17 mouse cellular contexts compared by ENCODE assay signal in the genomic region with DNA sequence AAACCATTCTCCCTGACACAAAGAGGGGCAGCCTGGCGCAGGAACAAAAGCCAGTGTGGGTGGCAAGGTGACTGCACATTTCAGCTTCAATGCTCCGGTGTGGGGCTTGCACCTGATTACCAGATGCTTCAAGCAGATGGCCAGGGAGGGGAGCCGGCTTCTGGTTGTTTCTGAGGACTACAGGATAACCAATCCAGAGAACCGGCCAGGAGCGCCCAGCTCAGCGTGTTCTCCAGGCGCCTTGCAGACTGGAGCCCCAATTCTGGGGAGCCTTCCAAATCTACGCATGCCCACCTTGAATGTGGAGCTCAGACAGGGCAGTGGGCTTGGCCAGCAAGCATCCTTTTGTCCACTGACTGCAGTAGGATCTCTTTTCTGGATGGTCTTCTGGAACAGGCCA.
A peak's percentile ranks its signal among the peaks of the same experiment; 100 is the strongest.
DNase-seq lines count a peak whose midpoint lies in the region; ATAC-seq and TF ChIP-seq lines count a peak whose summit lies in the region.
"Had no signal": no experiment of that assay in that cellular context is flagged by ENCODE, and none has a peak within 500 bp of the region (broad histone marks: within the 10 kb centered on the region; RNA-seq: fewer than 3 reads in every experiment).

No protein-coding gene starts in this region.

- no peaks in the 10 kb centered on the region for H3K36me3 ChIP-seq in hindbrain, embryonic 13.5 days
- no peaks in the 10 kb centered on the region for H3K36me3 ChIP-seq in hindbrain, embryonic 12.5 days
- H3K36me3 ChIP-seq in neural tube, embryonic 13.5 days, result no peaks in the 10 kb centered on the region
- no peaks in the 10 kb centered on the region for H3K36me3 ChIP-seq in hindbrain, embryonic 16.5 days (ENCODE audit: control insufficient read depth, insufficient read depth, low read length)
- no peaks in the 10 kb centered on the region for H3K36me3 ChIP-seq in thymus, adult 2 months (ENCODE audit: control insufficient read depth, insufficient read depth, low read length)
- H3K36me3 ChIP-seq: embryonic facial prominence, embryonic 13.5 days had no signal

- H3K4me3 ChIP-seq in hindbrain, embryonic 13.5 days, result no peak overlapping the region
- H3K4me3 ChIP-seq in hindbrain, embryonic 12.5 days, result no peak overlapping the region
- no peak overlapping the region for H3K4me3 ChIP-seq in neural tube, embryonic 13.5 days
- H3K4me3 ChIP-seq in hindbrain, embryonic 16.5 days (ENCODE audit: low read length), result no peak overlapping the region
- no peak overlapping the region for H3K4me3 ChIP-seq in thymus, adult 2 months (ENCODE audit: control insufficient read depth, insufficient read depth, low read length)
- H3K4me3 ChIP-seq: embryonic facial prominence, embryonic 13.5 days had no signal

- DNase-seq in neural tube, embryonic 10.5 days (ENCODE audit: extremely low spot score, low spot score), result no peak
- peak; percentile 91 for DNase-seq in cerebellum, adult 9-10 months
- no peak for DNase-seq in thymus, adult 2 months
- DNase-seq in spleen, postnatal 36 days (ENCODE audit: low spot score in 2 of 2), result no peak
- DNase-seq: adrenal gland, postnatal 10 days; B cell, adult 2 months; kidney, adult 18-20 months; kidney, postnatal 25 days; lung, adult 18-20 months; lung, postnatal 36 days; right cerebral cortex, postnatal 14 days; thymus, postnatal 25 days had no signal

- no peaks in the 10 kb centered on the region for H3K9me3 ChIP-seq in hindbrain, embryonic 13.5 days
- H3K9me3 ChIP-seq in hindbrain, embryonic 12.5 days (replicated peaks), result no peaks in the 10 kb centered on the region
- no peaks in the 10 kb centered on the region for H3K9me3 ChIP-seq in neural tube, embryonic 13.5 days
- H3K9me3 ChIP-seq in hindbrain, embryonic 16.5 days (ENCODE audit: control insufficient read depth, low read length), result no peaks in the 10 kb centered on the region
- H3K9me3 ChIP-seq: embryonic facial prominence, embryonic 13.5 days had no signal

- H3K27me3 ChIP-seq in hindbrain, embryonic 13.5 days, result no peaks in the 10 kb centered on the region
- no peaks in the 10 kb centered on the region for H3K27me3 ChIP-seq in hindbrain, embryonic 12.5 days
- H3K27me3 ChIP-seq in neural tube, embryonic 13.5 days, result no peaks in the 10 kb centered on the region
- H3K27me3 ChIP-seq in hindbrain, embryonic 16.5 days (replicated peaks; ENCODE audit: control insufficient read depth, insufficient read depth, low read length), result no peaks in the 10 kb centered on the region
- H3K27me3 ChIP-seq in thymus, adult 2 months (ENCODE audit: control insufficient read depth, insufficient read depth, low read length), result no peaks in the 10 kb centered on the region

- no peak overlapping the region for H3K4me2 ChIP-seq in hindbrain, embryonic 13.5 days
- no peak overlapping the region for H3K4me2 ChIP-seq in hindbrain, embryonic 12.5 days (replicated peaks)
- no peak overlapping the region for H3K4me2 ChIP-seq in neural tube, embryonic 13.5 days
- no peak overlapping the region for H3K4me2 ChIP-seq in hindbrain, embryonic 16.5 days (ENCODE audit: low read length)
- H3K4me2 ChIP-seq: embryonic facial prominence, embryonic 13.5 days had no signal

- TF ChIP-seq POLR2A in thymus, adult 2 months (IDR thresholded peaks at IDR 0.05; ENCODE audit: control insufficient read depth, extremely low read depth, insufficient read depth, low read length, poor library complexity), result no peak

- peaks cover 30% of the 10 kb centered on the region for H3K4me1 ChIP-seq in hindbrain, embryonic 13.5 days (replicated peaks)
- peaks cover 8% of the 10 kb centered on the region; the same call in 1 of the 2 replicates for H3K4me1 ChIP-seq in hindbrain, embryonic 12.5 days
- peaks cover 31% of the 10 kb centered on the region for H3K4me1 ChIP-seq in neural tube, embryonic 13.5 days (replicated peaks)
- H3K4me1 ChIP-seq in hindbrain, embryonic 16.5 days (ENCODE audit: control insufficient read depth, insufficient read depth, low read depth, low read length), result peaks cover 7% of the 10 kb centered on the region
- H3K4me1 ChIP-seq in thymus, adult 2 months (replicated peaks; ENCODE audit: control insufficient read depth, insufficient read depth, low read length), result no peaks in the 10 kb centered on the region

- 0 out of 2 replicates have a peak overlapping the region, but pooled peaks have one; percentile 30 for H3K27ac ChIP-seq in hindbrain, embryonic 13.5 days
- no peak overlapping the region for H3K27ac ChIP-seq in hindbrain, embryonic 12.5 days
- H3K27ac ChIP-seq in neural tube, embryonic 13.5 days (replicated peaks), result peak overlapping the region; percentile 42; the same call in 1 of the 2 replicates
- peak overlapping the region; percentile 54 for H3K27ac ChIP-seq in hindbrain, embryonic 16.5 days (ENCODE audit: low read depth, low read length)
- no peak overlapping the region for H3K27ac ChIP-seq in thymus, adult 2 months (ENCODE audit: control insufficient read depth, insufficient read depth, low read length)
- H3K27ac ChIP-seq: embryonic facial prominence, embryonic 13.5 days had no signal

- 76% methylated on average over 8 of the region's 8 CpGs for WGBS in hindbrain, embryonic 13.5 days
- WGBS in hindbrain, embryonic 12.5 days, result 79% methylated on average over 8 of the region's 8 CpGs
- 78% methylated on average over 8 of the region's 8 CpGs for WGBS in neural tube, embryonic 13.5 days
- WGBS in hindbrain, embryonic 16.5 days, result 67% methylated on average over 8 of the region's 8 CpGs
- 96% methylated on average over 8 of the region's 8 CpGs for WGBS in thymus, adult 2 months

- TF ChIP-seq CTCF in thymus, adult 2 months (IDR thresholded peaks at IDR 0.05; ENCODE audit: borderline replicate concordance, control insufficient read depth, extremely low read depth, insufficient read depth, low read length, poor library complexity), result no peak

- H3K9ac ChIP-seq in hindbrain, embryonic 13.5 days, result no peak overlapping the region
- no peak overlapping the region for H3K9ac ChIP-seq in hindbrain, embryonic 12.5 days
- H3K9ac ChIP-seq in neural tube, embryonic 13.5 days, result no peak overlapping the region
- H3K9ac ChIP-seq in hindbrain, embryonic 16.5 days (ENCODE audit: low read depth, low read length), result no peak overlapping the region
- H3K9ac ChIP-seq: embryonic facial prominence, embryonic 13.5 days had no signal

- ATAC-seq in hindbrain, embryonic 13.5 days (ENCODE audit: low FRiP score), result no peak
- ATAC-seq in hindbrain, embryonic 12.5 days (ENCODE audit: low FRiP score), result no peak
- ATAC-seq in neural tube, embryonic 13.5 days (ENCODE audit: low read depth), result no peak
- 0 out of 2 replicates have a peak, but pooled peaks have one; percentile 45 for ATAC-seq in hindbrain, embryonic 16.5 days

Comparison
In these comparisons a context has a peak if more than half of its experiments do, and no peak if none do; other contexts are left out.
1. H3K27ac ChIP-seq: peak in hindbrain, embryonic 13.5 days (single experiment), neural tube, embryonic 13.5 days (single experiment) and hindbrain, embryonic 16.5 days (single experiment); none in hindbrain, embryonic 12.5 days (single experiment) and thymus, adult 2 months (single experiment).